Mouse (Mus musculus) forebrain, postnatal 0 days (tissue): ENCODE measurements around the gene Mast3. TPM values are rescaled to one million over a fixed set of nuclear protein-coding genes. Genes with fewer than 3 reads are reported as not detected.
"Not testable (repeated sequence)": the region's sequence is repeated elsewhere in the genome, so short reads cannot be mapped to it uniquely, and the experiment has no call there.

ENCODE experiments used
- ATAC-seq: fragments of 200-750 bp; cut with Nextera tagmentation; 2 replicates; pipeline ENCODE4 v1.8.0; 2017; ENCODE audit warnings: mild to moderate bottlenecking, moderate library complexity
- DNase-seq: peaks from one replicate; pipeline ENCODE4 v3.0.0-alpha.2; 2015
- H3K27ac ChIP-seq: fragments of 300-500 bp; sonication (generic); 2 replicates; pipeline ENCODE4 v1.5.1; 2014; ENCODE audit warnings: low read depth, mild to moderate bottlenecking, antibody characterized with exemption, low read length, moderate library complexity, mixed read lengths
- H3K27me3 ChIP-seq: fragments of 300-500 bp; sonication (generic); 2 replicates; pipeline ENCODE4 v1.6.1; 2014; ENCODE audit warnings: mild to moderate bottlenecking, low read length, mixed read lengths; ENCODE audit not compliant: insufficient read depth
- H3K36me3 ChIP-seq: fragments of 300-500 bp; sonication (generic); 2 replicates; pipeline ENCODE4 v1.6.1; 2014; ENCODE audit warnings: mild to moderate bottlenecking, moderate library complexity; ENCODE audit not compliant: insufficient read depth
- H3K4me1 ChIP-seq: fragments of 300-500 bp; sonication (generic); 2 replicates; pipeline ENCODE4 v1.6.1; 2014; ENCODE audit warnings: antibody characterized with exemption; ENCODE audit not compliant: insufficient read depth
- H3K4me2 ChIP-seq: fragments of 300-500 bp; sonication (generic); 2 replicates; pipeline ENCODE4 v1.6.1; 2014; ENCODE audit warnings: low read depth, mild to moderate bottlenecking, moderate library complexity
- H3K4me3 ChIP-seq: fragments of 300-500 bp; sonication (generic); 2 replicates; pipeline ENCODE4 v1.5.1; 2014; ENCODE audit warnings: low read depth, low read length, mixed read lengths
- H3K9ac ChIP-seq: fragments of 300-500 bp; sonication (generic); 2 replicates; pipeline ENCODE4 v1.6.1; 2014; ENCODE audit warnings: mild to moderate bottlenecking
- H3K9me3 ChIP-seq: fragments of 300-500 bp; sonication (generic); 2 replicates; pipeline ENCODE4 v1.6.1; 2016; ENCODE audit warnings: low read length
- CTCF ChIP-seq: sonication (generic); IDR thresholded peaks from 2 replicates; pipeline ENCODE4 v1.5.1; 2016; ENCODE audit warnings: antibody characterized with exemption, control low read depth, low read depth
- WGBS: fragments of 180-500 bp; shearing (Covaris S2); extraction: QIAGEN DNeasy Blood & Tissue Kit; methylation state at CpG from one replicate; pipeline ENCODE4 v1.1.7; 2014; 5-methylcytosine and 5-hydroxymethylcytosine counted together
- polyA plus RNA-seq: library from polyadenylated mRNA; unstranded; fragments of >200 nt; fragmentation: Nextera tagmentation; extraction: Ambion mirVana; gene quantifications from 2 replicates; pipeline ENCODE4 v1.2.1, GENCODE M21; 2015
- total RNA-seq: library from RNA; depleted of rRNA; stranded (reverse); fragments of >200 nt; gene quantifications from 2 replicates; pipeline ENCODE4 v1.2.3, GENCODE M21; 2014

Mast3 gene
- total and polyA plus RNA-seq, 2 experiments from 2014 or later, result 25.2 to 60.0 TPM

- no peak for DNase-seq
- Histone ChIP-seq H3K27me3 (peaks cover 16% of the 10 kb centered on the region), H3K4me2 (no peak overlapping the region), H3K36me3 (no peaks in the 10 kb centered on the region), H3K9me3 (0 out of 2 replicates have a peak, but pooled peaks cover 5% of the 10 kb centered on the region), H3K9ac (no peak overlapping the region), H3K4me3 (no peak overlapping the region), H3K4me1 (no peaks in the 10 kb centered on the region), H3K27ac (no peak overlapping the region)
- TF ChIP-seq CTCF, result no peak
- no peak for ATAC-seq
- 89% methylated on average over 7 of the region's 7 CpGs for WGBS
Observed at GRCm38 (mm10) chr8:70823802-70824201, 18.9 kb upstream of the Mast3 start.

DNA sequence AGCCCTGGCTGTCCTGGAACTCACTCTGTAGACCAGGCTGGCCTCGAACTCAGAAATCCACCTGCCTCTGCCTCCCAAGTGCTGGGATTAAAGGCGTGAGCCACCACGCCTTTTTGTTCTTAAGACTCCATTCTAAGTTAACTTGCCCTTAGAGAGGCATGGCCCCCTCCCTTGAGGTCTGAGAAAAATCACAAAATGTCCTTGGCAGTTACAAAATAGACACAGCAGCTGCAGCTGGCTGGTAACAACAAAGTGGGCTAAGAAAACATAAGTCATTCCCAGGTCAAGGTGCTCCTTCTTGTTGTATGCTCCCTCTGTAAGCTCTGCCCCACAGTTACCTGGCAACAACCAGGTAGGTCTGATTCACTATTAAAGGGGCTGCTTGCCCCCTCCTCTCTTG lies 17.7 kb upstream of the Mast3 start:
- H3K4me2 ChIP-seq, ATAC-seq, DNase-seq, H3K4me3 ChIP-seq, H3K36me3 ChIP-seq, H3K4me1 ChIP-seq, H3K27ac ChIP-seq, H3K9ac ChIP-seq, H3K9me3 ChIP-seq: not testable (repeated sequence)
- peaks cover 16% of the 10 kb centered on the region for H3K27me3 ChIP-seq
- WGBS, result 77% methylated on average over 2 of the region's 3 CpGs

DNA sequence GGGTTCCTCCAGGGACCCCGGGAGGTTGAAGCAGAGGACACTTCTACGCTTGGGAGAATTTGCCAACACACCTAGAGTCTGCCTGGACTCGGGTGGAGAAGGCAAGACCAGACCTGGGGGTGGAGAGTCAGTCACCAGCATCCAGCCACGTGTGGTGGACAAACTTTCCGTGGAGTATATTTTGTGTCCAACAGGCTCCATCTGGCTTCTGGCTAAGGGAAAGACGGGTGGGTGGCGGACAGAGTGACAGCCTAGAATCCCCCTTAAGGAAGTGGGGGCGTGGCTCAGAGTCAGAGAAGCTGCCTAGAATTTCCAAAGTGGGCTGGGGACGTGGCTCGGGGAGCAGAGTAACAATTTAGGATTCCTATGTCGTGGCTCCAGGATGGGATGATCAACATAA lies 17.1 kb upstream of the Mast3 start:
- no peak for DNase-seq
- Histone ChIP-seq H3K9ac (no peak overlapping the region), H3K4me2 (no peak overlapping the region), H3K4me3 (no peak overlapping the region), H3K9me3 (0 out of 2 replicates have a peak, but pooled peaks cover 5% of the 10 kb centered on the region), H3K27ac (no peak overlapping the region), H3K27me3 (peaks cover 16% of the 10 kb centered on the region), H3K36me3 (no peaks in the 10 kb centered on the region), H3K4me1 (no peaks in the 10 kb centered on the region)
- TF ChIP-seq CTCF, result no peak
- 49% methylated on average over 11 of the region's 11 CpGs for WGBS
- ATAC-seq, result no peak

DNA sequence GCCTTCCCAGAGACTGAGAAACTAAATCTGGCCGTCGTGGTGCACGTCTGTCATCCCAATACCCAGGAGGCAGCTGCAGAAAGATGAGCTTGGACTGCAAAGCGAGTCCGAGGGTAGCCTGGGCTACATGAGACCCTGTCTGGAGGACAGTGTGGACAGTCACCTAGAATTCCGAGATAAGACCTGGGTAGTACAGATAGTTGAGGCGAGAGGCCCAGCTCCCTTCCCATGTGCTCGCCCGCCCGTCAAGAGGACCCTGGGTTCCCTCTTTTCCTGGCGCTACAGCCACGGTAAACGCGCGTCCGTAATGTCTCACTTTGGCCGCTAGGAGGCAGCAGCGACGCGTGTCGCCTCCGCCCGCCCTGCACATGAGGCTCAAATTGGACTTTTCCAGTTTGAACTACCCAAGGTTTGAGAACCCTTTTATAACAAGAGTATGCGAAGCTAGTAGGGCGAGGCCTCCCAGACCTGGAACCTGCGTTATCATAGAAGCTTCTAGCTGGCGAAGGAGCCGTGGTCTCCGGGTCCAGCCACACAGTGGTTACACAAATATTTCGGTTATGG lies 16.6 kb upstream of the Mast3 start:
- Histone ChIP-seq H3K4me2 (no peak overlapping the region), H3K9ac (no peak overlapping the region), H3K4me3 (no peak overlapping the region), H3K27me3 (peaks cover 16% of the 10 kb centered on the region), H3K4me1 (no peaks in the 10 kb centered on the region), H3K36me3 (no peaks in the 10 kb centered on the region), H3K27ac (no peak overlapping the region), H3K9me3 (0 out of 2 replicates have a peak, but pooled peaks cover 5% of the 10 kb centered on the region)
- DNase-seq (peak; percentile 78), ATAC-seq (peak; percentile 62; the same call in 1 of the 2 replicates)
- WGBS, result 15% methylated on average over 30 of the region's 30 CpGs
- peak; percentile 94 for TF ChIP-seq CTCF

GRCm38 (mm10) chr8:70820101-70820935 lies 15.5 kb upstream of the Mast3 start:
- H3K36me3 ChIP-seq, result no peaks in the 10 kb centered on the region
- H3K9me3 ChIP-seq, result 0 out of 2 replicates have a peak, but pooled peaks cover 5% of the 10 kb centered on the region
- TF ChIP-seq CTCF, result no peak
- ATAC-seq (peak; percentile 64; the same call in 1 of the 2 replicates), DNase-seq (no peak)
- H3K4me1 ChIP-seq, result no peaks in the 10 kb centered on the region
- H3K27me3 ChIP-seq, result peaks cover 16% of the 10 kb centered on the region
- H3K9ac ChIP-seq, result no peak overlapping the region
- H3K4me3 ChIP-seq, result no peak overlapping the region
- 4% methylated on average over 31 of the region's 31 CpGs for WGBS
- no peak overlapping the region for H3K27ac ChIP-seq
- H3K4me2 ChIP-seq, result no peak overlapping the region

GRCm38 (mm10) chr8:70816679-70817078 lies 11.8 kb upstream of the Mast3 start:
- peak; percentile 12; the same call in 1 of the 2 replicates for ATAC-seq
- DNase-seq, result no peak
- no peak for TF ChIP-seq CTCF
- 8% methylated on average over 30 of the region's 30 CpGs for WGBS
- H3K4me3 ChIP-seq, result no peak overlapping the region
- peaks cover 14% of the 10 kb centered on the region for H3K27me3 ChIP-seq
- H3K36me3 ChIP-seq, result no peaks in the 10 kb centered on the region
- no peak overlapping the region for H3K27ac ChIP-seq
- H3K9ac ChIP-seq, result no peak overlapping the region
- 0 out of 2 replicates have a peak, but pooled peaks cover 5% of the 10 kb centered on the region for H3K9me3 ChIP-seq
- H3K4me2 ChIP-seq, result peak overlapping the region; percentile 15; the same call in 1 of the 2 replicates
- no peaks in the 10 kb centered on the region for H3K4me1 ChIP-seq

DNA sequence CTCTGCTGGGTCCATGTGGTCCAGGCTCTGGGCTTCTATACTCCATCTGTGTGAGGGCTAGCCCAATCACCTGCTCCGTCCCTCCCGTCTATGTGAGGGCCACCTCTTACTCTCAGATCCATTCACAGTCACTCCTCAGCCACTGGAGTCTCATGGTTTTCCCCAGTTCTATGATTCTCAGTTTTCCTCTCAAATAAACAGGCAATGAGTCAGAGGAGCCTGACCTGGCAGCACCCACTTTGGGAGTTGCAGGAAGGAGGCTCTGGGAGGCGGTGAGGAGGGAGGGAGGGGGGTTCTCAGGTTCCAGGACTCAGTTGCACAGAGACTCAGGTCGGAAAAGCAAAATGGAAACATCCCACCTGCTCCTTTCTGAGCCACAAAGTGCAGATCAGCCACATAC lies 8.0 kb upstream of the Mast3 start:
- Histone ChIP-seq H3K9ac (no peak overlapping the region), H3K36me3 (no peaks in the 10 kb centered on the region), H3K4me3 (no peak overlapping the region), H3K4me1 (no peaks in the 10 kb centered on the region), H3K27ac (no peak overlapping the region), H3K4me2 (no peak overlapping the region), H3K9me3 (no peaks in the 10 kb centered on the region), H3K27me3 (no peaks in the 10 kb centered on the region)
- TF ChIP-seq CTCF, result no peak
- 67% methylated on average over 4 of the region's 4 CpGs for WGBS
- ATAC-seq (no peak), DNase-seq (no peak)
